Mouse (Mus musculus) megakaryocyte, embryonic 14.5 days (primary cell): ENCODE results near the gene Nfkbib. TPM values are rescaled to one million over a fixed set of nuclear protein-coding genes. Genes with fewer than 3 reads are reported as not detected.

Experiments used
- H3K27me3 ChIP-seq: replicated peaks from 2 replicates; pipeline ENCODE3; 2012; ENCODE audit warnings: inconsistent platforms
- H3K36me3 ChIP-seq: replicated peaks from 2 replicates; pipeline ENCODE3; 2012; ENCODE audit warnings: low read length, inconsistent platforms, mixed read lengths
- H3K4me1 ChIP-seq: 2 replicates; pipeline ENCODE4 v1.6.1; 2012; ENCODE audit warnings: inconsistent platforms
- H3K4me3 ChIP-seq: replicated peaks from 2 replicates; pipeline ENCODE3; 2012; ENCODE audit warnings: moderate library complexity, mild to moderate bottlenecking, inconsistent platforms
- H3K9me3 ChIP-seq: 2 replicates; pipeline ENCODE4 v1.6.1; 2012; ENCODE audit warnings: inconsistent platforms
- FLI1 ChIP-seq: IDR thresholded peaks from 2 replicates; pipeline ENCODE4 v1.6.1; 2012; ENCODE audit warnings: low read length, inconsistent platforms, mixed read lengths
- GATA1 ChIP-seq: IDR thresholded peaks from 3 replicates; pipeline ENCODE4 v1.6.1; 2012; ENCODE audit warnings: mixed read lengths, low read length, inconsistent platforms, borderline replicate concordance
- polyA plus RNA-seq: library from polyadenylated mRNA; stranded (reverse); fragments of >175 nt; gene quantifications from 2 replicates; pipeline ENCODE4 v1.2.3, GENCODE M21; 2012; ENCODE audit warnings: low replicate concordance; ENCODE audit not compliant: insufficient read depth

Gene Nfkbib
- polyA plus RNA-seq, 1 experiment = 239 TPM

- Histone ChIP-seq H3K36me3 (peaks cover 36% of the 10 kb centered on the region), H3K4me1 (peaks cover 65% of the 10 kb centered on the region), H3K27me3 (no peaks in the 10 kb centered on the region), H3K9me3 (no peaks in the 10 kb centered on the region), H3K4me3 (peak overlapping the region; percentile 99)
- TF ChIP-seq FLI1 (no peak), GATA1 (0 out of 3 replicates have a peak, but pooled peaks have one; percentile 28)
These were observed 43.1 kb upstream of the Nfkbib start for GRCm38 (mm10) chr7:28810107-28811066.

DNA sequence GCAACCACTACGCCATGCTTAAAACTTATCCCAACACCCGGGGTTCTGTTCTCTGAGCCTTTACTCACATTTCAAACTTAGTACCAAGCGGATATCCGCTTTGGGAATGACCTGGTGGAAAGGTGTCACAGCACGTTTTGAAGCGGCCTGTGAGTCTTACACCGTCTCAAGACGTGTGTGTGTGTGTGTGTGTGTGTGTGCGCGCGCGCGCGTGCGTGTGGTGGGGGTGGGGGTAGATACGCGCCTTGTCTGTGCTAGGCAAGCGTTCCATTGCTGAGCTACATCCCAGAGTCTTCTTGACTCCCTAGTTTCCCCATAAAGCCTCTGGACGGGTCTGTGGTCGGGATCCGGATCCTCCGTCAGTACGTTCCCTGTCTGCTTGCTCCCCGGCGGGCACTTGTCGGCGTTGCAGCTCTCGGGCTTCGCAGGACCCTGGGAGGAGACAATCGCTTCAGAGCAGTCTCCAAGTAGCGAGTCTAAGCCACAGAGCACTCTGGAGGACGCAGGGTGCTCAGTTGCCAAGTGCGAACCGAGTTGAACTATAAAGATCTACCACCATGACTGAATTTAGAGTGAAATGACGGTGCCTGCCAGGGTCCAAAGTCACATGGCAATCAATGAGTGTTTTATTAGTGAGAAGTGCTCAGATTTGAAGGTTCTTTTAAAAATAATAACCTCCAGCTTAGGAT lies 42.2 kb upstream of the Nfkbib start:
- TF ChIP-seq GATA1 (no peak), FLI1 (no peak)
- H3K4me1 ChIP-seq = peaks cover 64% of the 10 kb centered on the region
- no peaks in the 10 kb centered on the region for H3K9me3 ChIP-seq
- peak overlapping the region; percentile 99 for H3K4me3 ChIP-seq
- peaks cover 28% of the 10 kb centered on the region for H3K36me3 ChIP-seq
- H3K27me3 ChIP-seq = no peaks in the 10 kb centered on the region

DNA sequence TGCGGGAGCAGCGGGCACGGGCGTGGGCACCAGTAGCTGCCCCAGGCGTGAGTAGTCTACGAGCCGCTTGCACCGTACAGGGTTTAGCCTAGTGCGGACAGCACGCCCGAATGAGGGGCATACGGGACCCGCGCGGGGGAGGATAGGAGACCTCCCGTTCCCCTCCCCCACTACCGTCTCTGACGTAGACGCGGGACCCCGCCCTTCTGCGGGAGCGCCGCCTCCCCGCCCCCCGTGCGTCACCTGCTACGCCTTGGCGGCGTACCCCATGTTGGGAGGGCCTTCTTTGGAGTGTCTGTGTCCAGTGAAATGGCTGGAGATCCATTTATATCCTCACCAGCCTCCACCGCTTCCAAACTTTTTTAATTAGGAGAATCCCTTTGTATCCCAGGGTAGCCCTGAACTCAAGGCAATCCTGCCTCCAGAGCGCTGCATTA lies 41.7 kb upstream of the Nfkbib start:
- peaks cover 22% of the 10 kb centered on the region for H3K36me3 ChIP-seq
- no peaks in the 10 kb centered on the region for H3K9me3 ChIP-seq
- peak overlapping the region; percentile 99 for H3K4me3 ChIP-seq
- H3K27me3 ChIP-seq = no peaks in the 10 kb centered on the region
- peaks cover 64% of the 10 kb centered on the region for H3K4me1 ChIP-seq
- TF ChIP-seq GATA1 (no peak), FLI1 (no peak)

DNA sequence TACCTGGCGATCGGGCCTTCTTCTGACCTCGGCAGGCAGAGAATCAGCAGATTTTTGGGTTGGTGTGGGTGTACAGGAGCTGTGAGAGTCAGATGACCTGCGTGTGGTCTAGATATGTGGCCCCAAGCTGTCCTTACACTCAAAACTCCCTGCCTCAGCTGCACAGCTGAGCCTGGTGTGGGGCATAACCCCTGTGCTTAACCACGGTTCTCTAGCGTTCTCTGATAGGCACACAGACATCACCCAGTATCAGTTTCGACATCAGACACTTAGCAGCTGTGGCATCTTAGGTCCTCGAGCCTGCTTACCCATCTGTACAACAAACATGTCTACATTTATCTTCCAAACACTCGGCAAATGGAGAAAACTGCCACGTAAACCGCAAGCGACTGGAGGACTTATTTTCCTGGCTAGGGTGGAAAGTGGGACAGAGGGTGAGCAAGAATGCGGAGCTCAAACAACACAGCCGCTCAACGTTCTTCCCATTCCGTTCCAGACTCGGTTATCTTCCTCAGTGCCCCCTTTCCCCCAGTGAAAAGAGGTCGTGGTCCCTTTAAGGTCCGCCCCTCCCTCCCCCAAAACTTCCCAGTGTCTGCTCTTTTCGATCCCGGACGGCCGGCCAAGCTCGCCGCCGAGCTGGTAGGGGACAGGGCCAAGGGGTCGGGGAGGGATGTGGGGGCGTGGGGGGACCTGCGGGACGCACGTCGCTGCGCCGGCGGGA lies 41.1 kb upstream of the Nfkbib start, which contains the start of gene Hnrnpl:
TSS of gene Hnrnpl (plus strand) at position 321 of the 721 bp plus-strand sequence.
- Histone ChIP-seq H3K9me3 (no peaks in the 10 kb centered on the region), H3K36me3 (peaks cover 16% of the 10 kb centered on the region), H3K4me3 (peak within 1 kb of the TSS; percentile 99), H3K4me1 (peaks cover 64% of the 10 kb centered on the region), H3K27me3 (no peaks in the 10 kb centered on the region)
- TF ChIP-seq GATA1 (no peak), FLI1 (no peak)

DNA sequence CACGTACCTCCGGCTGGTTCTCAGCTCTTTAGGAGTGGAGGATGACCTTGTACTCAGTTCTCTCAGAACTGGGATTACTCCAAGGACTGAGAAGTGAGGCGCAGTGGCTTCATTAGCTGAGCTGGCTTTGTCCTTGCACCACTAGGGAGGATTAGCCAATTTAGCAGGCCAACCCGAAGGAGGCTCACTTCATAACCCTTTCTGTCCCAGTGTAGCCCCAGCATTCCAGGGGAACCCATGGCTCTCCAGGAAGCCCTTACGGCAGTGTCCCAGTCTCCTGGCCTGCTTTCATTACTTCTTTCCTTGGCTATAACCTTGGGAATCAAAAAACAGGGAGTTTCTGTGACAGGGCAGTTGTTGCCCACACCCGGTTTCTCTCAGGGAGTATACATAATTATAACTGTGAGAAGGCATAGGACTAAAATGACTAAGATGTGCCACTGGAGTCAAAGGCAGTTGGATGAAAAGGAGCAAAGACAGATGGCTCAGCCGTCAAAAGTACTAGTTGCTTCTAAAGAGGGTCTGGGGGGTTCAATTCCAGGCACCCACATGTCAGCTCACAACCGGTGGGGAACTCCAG lies 40.4 kb upstream of the Nfkbib start:
- Histone ChIP-seq H3K27me3 (no peaks in the 10 kb centered on the region), H3K4me1 (peaks cover 64% of the 10 kb centered on the region), H3K9me3 (no peaks in the 10 kb centered on the region), H3K4me3 (peak overlapping the region; percentile 99), H3K36me3 (peaks cover 10% of the 10 kb centered on the region)
- TF ChIP-seq FLI1 (no peak), GATA1 (no peak)

GRCm38 (mm10) chr7:28806869-28807268 lies 39.6 kb upstream of the Nfkbib start:
- H3K4me1 ChIP-seq = peaks cover 64% of the 10 kb centered on the region
- H3K9me3 ChIP-seq = no peaks in the 10 kb centered on the region
- H3K36me3 ChIP-seq = peaks cover 1% of the 10 kb centered on the region
- H3K27me3 ChIP-seq = no peaks in the 10 kb centered on the region
- no peak for TF ChIP-seq GATA1
- TF ChIP-seq FLI1 = no peak
- no peak overlapping the region for H3K4me3 ChIP-seq

DNA sequence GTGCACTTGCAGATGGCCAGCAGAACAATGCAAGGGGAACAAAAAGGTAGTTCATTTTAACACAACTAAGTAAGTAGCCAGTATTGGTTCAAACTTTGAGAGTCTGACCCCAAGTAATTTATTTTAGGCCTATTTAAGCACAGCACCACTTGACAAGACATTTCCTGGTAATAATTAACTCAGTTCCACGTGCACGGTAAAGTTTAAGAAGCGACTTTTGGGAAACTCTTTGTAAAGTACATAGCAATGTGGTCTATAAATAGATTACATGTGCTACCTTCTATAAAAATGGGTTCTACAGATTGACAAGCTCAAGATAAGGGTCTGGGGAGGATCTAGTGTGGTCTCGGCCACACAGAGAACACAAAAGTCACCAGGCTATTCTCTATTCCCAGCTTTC lies 36.4 kb upstream of the Nfkbib start:
- peaks cover 91% of the 10 kb centered on the region for H3K4me1 ChIP-seq
- no peaks in the 10 kb centered on the region for H3K9me3 ChIP-seq
- TF ChIP-seq GATA1 = no peak
- TF ChIP-seq FLI1 = no peak
- peaks cover 16% of the 10 kb centered on the region for H3K36me3 ChIP-seq
- H3K4me3 ChIP-seq = peak overlapping the region; percentile 81
- H3K27me3 ChIP-seq = no peaks in the 10 kb centered on the region

- TF ChIP-seq FLI1 (no peak), GATA1 (no peak)
- Histone ChIP-seq H3K9me3 (no peaks in the 10 kb centered on the region), H3K36me3 (peaks cover 23% of the 10 kb centered on the region), H3K4me1 (peaks cover 93% of the 10 kb centered on the region), H3K27me3 (no peaks in the 10 kb centered on the region), H3K4me3 (peak overlapping the region; percentile 81)
These were observed 35.7 kb upstream of the Nfkbib start for GRCm38 (mm10) chr7:28802846-28803588.
